Mouse (Mus musculus) left cerebral cortex, adult 2 months (tissue): Measurements from ENCODE around the gene Cdc42bpg. TPM values are rescaled to one million over a fixed set of nuclear protein-coding genes. Genes with fewer than 3 reads are reported as not detected.
A peak's percentile ranks its signal among the peaks of the same experiment; 100 is the strongest.
"Not testable (repeated sequence)": the region's sequence is repeated elsewhere in the genome, so short reads cannot be mapped to it uniquely, and the experiment has no call there.

Experiments
- DNase-seq, 2 experiments: peaks; one replicate each; pipeline ENCODE4 v3.0.0; 2021 to 2022; ENCODE audit warnings: low spot score in 2 of 2, mixed read lengths in 1 of 2; ENCODE audit errors: extremely low spot score in 1 of 2
- H3K27ac ChIP-seq: fragments of 200-600 bp; 2 replicates; pipeline ENCODE4 v1.8.1; 2022
- H3K4me3 ChIP-seq: fragments of 200-600 bp; 2 replicates; pipeline ENCODE4 v1.8.1; 2022
- CTCF ChIP-seq: fragments of 200-600 bp; IDR thresholded peaks from 2 replicates; pipeline ENCODE4 v1.8.1; 2022; ENCODE audit warnings: antibody characterized with exemption, mild to moderate bottlenecking, moderate library complexity
- intact Hi-C: fragments of 180-260 bp; cut with DNase I; formaldehyde crosslinking; loops from one replicate; pipeline ENCODE4 v1.15.1; 2025
- total RNA-seq, 2 experiments: library from RNA; stranded (reverse); gene quantifications; 2 replicates each; pipeline ENCODE4 v1.2.3; 2021

Cdc42bpg gene
- total RNA-seq, 2 experiments from 2014 or later, result 3.4 to 4.1 TPM

DNA sequence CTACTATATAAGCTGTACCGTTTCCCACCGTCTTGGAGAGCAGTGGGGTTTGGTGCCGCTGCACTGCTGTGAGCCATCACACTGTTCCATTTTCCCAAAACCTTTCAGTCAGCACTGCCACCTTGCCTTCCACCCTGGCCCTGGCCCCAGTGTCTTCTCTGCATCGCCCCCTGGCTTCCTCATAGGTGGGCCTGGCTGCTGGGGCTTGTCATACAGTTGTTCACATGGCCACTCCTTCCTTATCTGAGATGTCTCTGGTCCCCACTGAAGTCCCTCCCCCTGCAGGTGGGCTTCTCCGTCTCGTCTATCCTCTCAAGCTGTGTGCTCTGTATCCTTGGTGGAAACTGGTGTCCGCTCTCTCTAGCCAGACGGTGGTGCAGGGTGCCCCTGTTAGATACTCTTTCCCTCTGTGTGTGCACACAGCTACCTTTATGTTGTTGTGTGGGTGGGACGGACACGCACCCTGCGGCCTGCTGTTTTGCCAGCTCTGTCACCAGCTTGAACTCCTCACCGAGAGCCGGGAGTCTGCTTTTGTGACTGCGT lies 16.5 kb upstream of the Cdc42bpg start:
- no peak overlapping the region for H3K4me3 ChIP-seq
- TF ChIP-seq CTCF, result no peak; the same call in 1 of the 2 replicates
- DNase-seq, result no peak
- no peak overlapping the region for H3K27ac ChIP-seq
- intact Hi-C loops, result no loop called here

DNA sequence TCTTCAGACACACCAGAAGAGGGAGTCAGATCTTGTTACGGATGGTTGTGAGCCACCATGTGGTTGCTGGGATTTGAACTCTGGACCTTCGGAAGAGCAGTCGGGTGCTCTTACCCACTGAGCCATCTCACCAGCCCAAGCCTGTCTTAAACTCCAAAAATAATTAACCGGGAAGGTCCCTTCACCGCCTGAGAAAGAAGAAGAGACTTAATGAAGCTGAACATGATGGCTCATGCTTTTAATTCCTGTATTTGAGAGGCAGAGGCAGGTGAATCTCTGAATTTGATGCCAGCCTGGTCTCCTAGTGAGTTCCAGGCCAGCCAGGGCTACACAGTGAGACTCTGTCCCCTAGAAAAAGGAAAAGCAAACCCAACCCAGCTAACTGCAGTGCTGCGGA lies 15.5 kb upstream of the Cdc42bpg start:
- intact Hi-C loops, DNase-seq, H3K4me3 ChIP-seq, H3K27ac ChIP-seq: not testable (repeated sequence)

DNA sequence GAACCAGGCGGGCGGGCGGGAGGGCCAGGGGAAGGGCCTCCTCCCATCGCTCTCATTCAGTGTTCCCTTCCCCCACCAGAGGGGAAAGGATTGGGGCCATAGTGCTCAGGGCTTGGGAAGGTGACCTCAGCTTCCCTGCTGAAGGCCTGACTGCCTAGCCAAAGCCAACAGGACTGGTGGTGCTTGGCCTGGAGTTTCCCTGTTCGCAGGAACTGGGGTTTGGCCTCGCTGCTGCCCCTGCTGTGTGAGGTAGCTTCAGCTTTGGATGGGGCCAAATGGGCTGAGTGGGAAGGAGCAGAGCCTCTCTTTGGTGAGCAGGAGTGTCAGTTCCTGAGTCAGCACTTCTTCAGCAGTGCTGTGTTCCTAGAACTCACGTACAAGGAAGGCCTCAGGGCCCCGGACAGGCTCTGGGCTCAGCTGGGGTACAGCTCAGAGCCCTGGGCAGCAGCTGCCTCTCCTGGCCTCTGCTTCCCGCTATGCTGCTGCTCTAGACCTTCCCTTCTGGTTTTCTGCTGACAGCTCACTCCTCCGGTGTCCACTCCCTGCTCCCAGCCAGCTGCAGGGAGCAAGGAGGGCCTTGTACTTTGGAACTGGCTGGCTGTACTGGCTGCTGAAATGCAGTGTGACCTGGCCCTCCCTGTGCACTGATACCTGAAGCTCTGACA lies 15.0 kb upstream of the Cdc42bpg start:
- H3K27ac ChIP-seq, result peak overlapping the region; percentile 24; the same call in 1 of the 2 replicates
- intact Hi-C loops, result no loop called here
- no peak for DNase-seq

DNA sequence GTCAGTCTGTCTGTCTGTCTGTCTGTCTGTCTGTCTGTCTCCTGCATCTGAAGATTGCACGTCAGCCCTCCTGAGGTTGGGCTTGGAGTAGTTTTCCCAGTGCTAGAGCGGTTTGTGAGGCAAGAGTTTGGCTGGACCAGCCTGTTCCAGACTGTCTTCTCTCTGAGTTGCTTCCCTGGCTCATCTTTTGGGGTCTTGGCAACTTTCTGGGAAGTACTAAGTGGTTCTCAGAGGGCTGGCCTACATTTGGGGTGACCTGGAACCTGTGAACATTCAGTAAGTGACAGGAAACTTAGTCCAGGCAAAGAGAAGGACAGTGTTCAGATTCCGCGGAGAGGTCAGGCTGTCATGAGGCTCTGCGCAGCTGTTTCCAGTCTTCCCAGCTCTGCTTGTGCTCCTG lies 14.0 kb upstream of the Cdc42bpg start:
- DNase-seq, result no peak
- Histone ChIP-seq H3K4me3 (no peak overlapping the region), H3K27ac (no peak overlapping the region)
- TF ChIP-seq CTCF, result no peak
- intact Hi-C loops, result no loop called here

More for the DNA sequence above, 15.0 kb upstream of the Cdc42bpg start:
- TF ChIP-seq CTCF, result no peak
- no peak overlapping the region for H3K4me3 ChIP-seq

DNA sequence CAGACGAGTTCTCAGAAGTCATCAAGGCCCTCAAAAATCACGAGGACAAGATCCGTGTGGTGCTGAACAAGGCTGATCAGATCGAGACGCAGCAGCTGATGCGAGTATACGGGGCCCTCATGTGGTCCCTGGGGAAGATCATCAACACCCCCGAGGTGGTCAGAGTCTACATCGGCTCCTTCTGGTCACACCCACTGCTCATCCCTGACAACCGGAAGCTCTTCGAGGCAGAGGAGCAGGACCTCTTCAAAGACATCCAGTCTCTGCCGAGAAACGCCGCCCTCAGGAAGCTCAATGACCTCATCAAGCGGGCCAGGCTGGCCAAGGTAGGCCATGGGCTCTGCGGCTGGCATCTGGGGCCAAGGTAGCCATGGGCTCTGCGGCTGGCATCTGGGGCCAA lies 12.0 kb upstream of the Cdc42bpg start:
- Histone ChIP-seq H3K4me3 (no peak overlapping the region), H3K27ac (no peak overlapping the region)
- TF ChIP-seq CTCF, result no peak
- no peak for DNase-seq
- intact Hi-C loops, result no loop called here

DNA sequence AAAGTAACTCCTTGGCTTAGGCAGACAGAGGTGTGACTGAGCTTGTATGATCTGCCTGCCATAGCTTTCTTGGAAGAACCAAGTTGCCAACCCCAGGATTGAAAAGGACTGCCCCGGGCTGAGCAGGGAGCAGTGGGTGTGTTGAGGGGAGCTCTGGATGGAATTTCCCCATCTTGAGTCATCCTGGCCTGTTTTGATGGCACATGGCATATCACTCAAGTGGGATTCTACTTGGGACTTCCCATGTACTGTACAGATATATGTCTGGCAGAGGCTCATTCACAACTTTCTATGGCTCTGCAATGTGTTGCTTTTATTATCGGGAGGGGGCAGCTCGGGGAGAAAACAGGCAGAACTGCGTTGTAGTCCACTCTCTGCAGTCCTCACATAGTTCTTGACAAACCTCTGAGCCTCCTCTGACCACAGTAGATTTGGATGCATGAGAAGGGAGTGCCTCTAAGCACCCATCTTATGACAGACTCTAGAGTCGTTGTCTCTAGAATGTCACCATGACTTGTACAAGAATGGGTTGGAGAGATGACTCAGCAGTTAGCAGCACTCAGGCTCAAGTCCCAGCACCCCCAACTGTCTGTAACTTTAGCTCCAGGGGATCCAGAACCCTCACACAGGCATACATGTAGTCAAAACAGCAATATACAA lies 9.6 kb upstream of the Cdc42bpg start:
- TF ChIP-seq CTCF, result no peak
- intact Hi-C loops, result no loop called here
- no peak for DNase-seq
- Histone ChIP-seq H3K4me3 (no peak overlapping the region), H3K27ac (no peak overlapping the region)

DNA sequence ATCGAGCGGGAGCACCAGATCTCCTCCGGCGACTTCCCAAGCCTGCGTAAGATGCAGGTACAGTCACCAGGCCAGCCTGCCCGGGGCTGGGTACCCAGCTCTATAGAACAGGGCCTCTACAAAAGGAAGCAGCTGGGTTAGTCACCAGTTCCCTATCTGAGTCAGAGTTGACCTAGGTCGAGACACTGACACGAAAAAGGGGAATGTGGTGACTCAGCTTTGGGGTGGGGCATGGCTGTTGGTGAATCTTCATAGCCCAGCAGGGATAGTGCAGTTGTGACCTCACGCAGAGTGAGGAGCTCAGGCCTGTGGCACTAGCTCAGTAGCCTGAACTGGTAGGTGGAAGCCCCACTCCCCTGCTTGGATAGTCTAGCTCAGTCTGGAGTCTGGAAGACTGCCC lies 8.6 kb upstream of the Cdc42bpg start:
- no peak for DNase-seq
- H3K4me3 ChIP-seq, result no peak overlapping the region
- H3K27ac ChIP-seq, result no peak overlapping the region
- intact Hi-C loops, result loop anchor here (2.0 kb wide), 1 partner anchor 17 kb away; no protein-coding TSS in a partner anchor
- TF ChIP-seq CTCF, result no peak

DNA sequence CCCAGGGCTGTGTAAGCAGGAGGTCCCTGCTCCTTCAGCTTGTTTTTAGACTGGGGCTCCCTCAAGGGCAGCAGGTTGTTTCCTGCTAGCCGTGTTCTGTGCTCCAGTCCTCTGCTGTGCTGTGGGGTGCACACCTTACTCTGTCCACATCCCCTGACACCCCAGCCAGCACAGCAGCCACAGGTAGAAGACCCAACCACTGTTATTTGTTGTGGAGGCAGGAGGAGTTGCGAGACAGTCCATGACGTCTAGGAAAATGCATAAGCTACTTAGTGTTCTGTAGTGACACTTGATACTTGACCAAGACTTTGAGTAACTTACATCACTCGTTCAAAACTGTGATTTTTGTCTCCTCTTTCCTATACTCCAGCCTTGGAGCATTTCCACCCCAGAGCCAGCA lies 7.3 kb upstream of the Cdc42bpg start:
- intact Hi-C loops, result loop anchor here (2.0 kb wide), 1 partner anchor 18 kb away; no protein-coding TSS in a partner anchor
- no peak overlapping the region for H3K4me3 ChIP-seq
- TF ChIP-seq CTCF, result no peak
- DNase-seq, result no peak
- no peak overlapping the region for H3K27ac ChIP-seq

DNA sequence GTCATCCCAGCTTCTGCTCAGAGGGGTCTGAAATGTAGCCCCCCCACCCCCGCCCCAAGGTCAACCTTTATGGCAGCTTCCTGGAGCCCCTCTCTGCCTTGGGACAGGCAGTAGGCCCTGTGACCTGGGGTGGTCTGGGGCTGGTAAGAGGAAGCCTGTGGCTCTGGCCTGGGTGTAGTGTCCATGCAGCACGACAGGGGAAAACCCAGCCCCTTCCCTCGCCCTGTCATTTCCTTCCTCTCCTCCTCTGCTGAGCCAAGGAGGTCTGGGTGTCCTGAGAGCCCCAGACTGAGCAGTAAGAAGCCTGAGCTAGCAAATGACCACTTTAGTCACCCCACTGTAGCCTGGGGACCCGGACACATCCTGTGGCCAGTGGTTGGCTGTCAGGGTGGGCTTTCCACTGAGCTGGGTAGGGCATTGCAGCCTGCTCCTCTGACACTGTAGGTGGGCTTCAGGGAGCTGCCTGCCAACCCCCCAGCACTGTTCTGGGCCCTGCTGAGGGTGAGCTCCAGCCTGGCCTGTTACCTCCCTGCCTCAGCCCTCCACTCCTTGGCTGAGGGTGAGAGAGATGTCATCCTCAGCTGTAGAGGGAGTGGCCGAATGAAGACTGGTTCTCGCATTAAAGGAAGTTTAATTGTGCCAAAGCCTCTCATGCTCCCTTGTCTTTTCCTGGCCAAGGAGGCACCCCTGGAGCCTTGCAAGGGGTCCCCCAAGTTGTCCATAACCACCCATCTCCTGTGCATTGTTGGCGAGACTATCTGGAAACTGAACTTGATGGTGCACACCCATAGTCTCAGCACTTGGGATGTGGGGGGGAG lies 6.6 kb upstream of the Cdc42bpg start:
- Histone ChIP-seq H3K4me3 (no peak overlapping the region), H3K27ac (no peak overlapping the region)
- intact Hi-C loops, result loop anchor here (2.0 kb wide), 1 partner anchor 19 kb away; no protein-coding TSS in a partner anchor
- TF ChIP-seq CTCF, result no peak
- DNase-seq, result no peak

DNA sequence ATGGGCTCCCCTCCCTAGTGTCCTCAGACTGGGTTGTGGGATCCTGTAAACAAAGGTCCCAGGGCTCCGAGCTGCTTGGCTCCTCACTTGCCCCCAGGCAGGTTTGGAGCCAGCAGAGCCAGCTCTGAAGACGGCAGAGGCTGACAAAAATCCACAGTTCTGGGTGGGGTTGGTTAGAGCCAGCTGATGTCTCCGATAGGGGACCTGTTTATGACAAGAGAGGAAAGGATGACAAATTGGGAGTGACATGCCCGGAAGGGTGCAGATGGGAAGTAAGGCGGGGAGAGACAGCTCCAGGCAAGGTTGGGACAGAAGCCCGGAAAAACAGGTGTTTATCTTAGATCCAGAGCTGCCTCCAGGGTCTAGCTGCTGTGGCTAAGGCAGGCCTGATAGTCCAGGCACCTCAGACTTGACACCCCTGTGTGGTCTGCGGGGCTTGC lies 5.8 kb upstream of the Cdc42bpg start:
- Histone ChIP-seq H3K27ac (0 out of 2 replicates have a peak overlapping the region, but pooled peaks have one; percentile 6), H3K4me3 (no peak overlapping the region)
- TF ChIP-seq CTCF, result no peak
- intact Hi-C loops, result no loop called here
- DNase-seq, result no peak

DNA sequence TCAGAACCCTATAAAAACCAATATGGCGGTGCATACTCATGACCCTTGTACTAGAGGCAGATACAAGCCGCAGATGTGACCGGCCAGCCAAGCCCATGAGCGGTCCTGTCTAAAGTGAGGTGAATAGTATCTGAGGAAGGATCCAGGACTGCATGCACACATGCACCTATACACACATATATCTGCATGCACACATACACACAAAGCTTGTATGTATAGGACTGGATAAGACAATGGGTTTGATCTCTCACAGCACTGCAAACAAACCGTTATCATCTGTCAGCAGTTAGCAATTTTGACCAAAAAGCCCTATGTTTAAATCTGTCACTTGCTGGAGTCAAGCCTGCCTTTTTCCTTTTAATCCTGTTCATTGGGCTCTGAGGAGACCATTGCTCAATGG lies 4.1 kb upstream of the Cdc42bpg start:
- H3K27ac ChIP-seq, result peak overlapping the region; percentile 8
- TF ChIP-seq CTCF, result no peak
- intact Hi-C loops, result no loop called here
- H3K4me3 ChIP-seq, result no peak overlapping the region
- DNase-seq, result no peak

DNA sequence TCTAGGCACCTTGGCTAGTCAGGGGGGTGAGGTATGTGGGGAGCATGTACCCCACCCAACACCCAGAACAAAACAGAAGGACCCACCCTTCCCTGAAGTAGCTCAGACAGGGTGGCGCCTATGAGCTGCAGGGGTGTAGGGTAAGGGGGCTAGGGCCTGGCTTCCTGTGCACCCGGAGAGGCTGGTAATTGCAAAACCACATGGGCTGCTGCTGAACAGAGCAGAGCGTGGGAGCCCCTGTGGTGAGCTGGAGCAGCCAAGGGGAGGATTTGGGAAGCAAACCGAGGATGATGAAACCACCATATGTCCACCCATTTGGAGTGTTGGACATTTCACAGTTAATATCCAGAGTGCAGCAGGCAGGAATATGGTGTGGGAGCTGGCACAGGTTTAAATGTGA lies 3.7 kb upstream of the Cdc42bpg start:
- TF ChIP-seq CTCF, result no peak
- peak overlapping the region; percentile 16 for H3K27ac ChIP-seq
- intact Hi-C loops, result no loop called here
- DNase-seq, result peak in 1 of 2 experiments; percentile 41
- no peak overlapping the region for H3K4me3 ChIP-seq
